Mouse (Mus musculus) heart, postnatal 4 days (tissue): ENCODE data around the gene Zc3h18. TPM values are rescaled to one million over a fixed set of nuclear protein-coding genes. Genes with fewer than 3 reads are reported as not detected.

Experiments used
- DNase-seq: peaks from one replicate; pipeline ENCODE4 v3.0.0; 2021
- total RNA-seq, 2 experiments: library from RNA; stranded (reverse); gene quantifications; 2 replicates each; pipeline ENCODE4 v1.2.3; 2021

Gene Zc3h18
- total RNA-seq, 2 experiments from 2014 or later = 28.4 to 31.1 TPM

DNA sequence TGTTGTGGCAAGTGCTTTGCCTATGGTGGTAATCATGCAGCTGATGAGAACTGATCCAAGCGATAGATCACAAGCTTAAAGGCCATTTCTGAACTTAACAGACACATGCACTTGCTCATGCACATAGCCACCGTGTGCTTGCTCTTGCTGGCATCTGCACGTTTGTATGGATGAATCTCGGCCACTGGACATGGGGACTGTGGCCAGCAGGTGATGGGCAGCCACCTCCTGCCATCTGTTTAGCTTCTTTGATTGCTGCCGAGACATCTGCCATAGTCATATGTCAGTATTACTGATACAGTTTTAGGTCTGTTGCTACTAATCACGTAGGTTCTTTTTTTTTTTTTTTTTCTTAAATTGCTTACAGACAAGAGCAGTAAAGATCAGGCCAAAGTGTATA lies 18.9 kb downstream of the Zc3h18 start:
- DNase-seq = no peak

GRCm38 (mm10) chr8:122398186-122398585 lies 21.8 kb downstream of the Zc3h18 start:
- DNase-seq = no peak

- DNase-seq = no peak
These were observed 28.9 kb downstream of the Zc3h18 start for GRCm38 (mm10) chr8:122405146-122405805.

- no peak for DNase-seq
These were observed 31.3 kb downstream of the Zc3h18 start for GRCm38 (mm10) chr8:122407678-122408077.

- no peak for DNase-seq
These were observed 37.9 kb downstream of the Zc3h18 start for GRCm38 (mm10) chr8:122414311-122414710.

GRCm38 (mm10) chr8:122415554-122415953 lies 39.1 kb downstream of the Zc3h18 start:
- DNase-seq = no peak

DNA sequence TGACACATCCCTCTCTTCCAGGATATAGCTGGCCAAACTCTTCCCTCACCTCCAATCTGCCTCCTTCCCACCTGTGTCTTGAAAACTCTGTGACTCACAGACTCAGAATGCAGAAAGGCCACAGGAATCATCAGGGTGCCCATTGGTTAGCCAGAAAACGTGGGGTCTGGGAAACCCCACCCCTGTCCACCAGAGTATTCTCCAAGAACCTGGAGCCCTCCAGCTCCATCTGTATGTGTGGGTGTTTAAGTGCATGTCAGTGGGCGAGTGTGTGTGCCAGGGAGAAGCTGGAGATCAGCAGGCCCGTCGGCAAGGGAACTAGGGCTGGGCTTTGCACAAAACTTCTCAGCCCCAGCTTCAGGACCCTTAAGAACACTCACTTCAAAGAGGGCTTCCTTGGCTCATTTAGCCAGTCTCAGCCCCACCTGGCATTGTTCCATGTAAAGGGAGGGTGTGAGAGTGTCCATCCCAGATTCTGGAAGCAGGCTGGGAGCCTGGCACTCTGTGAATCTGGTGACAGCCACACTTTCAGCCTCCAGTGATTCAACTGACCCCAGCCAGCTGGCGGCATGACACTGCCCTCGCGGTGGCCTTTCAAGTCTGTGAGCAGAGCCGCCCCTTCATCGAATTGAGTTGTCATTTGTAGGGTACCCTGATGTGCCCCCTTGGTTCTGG lies 43.6 kb downstream of the Zc3h18 start:
- DNase-seq = peak; percentile 43

DNA sequence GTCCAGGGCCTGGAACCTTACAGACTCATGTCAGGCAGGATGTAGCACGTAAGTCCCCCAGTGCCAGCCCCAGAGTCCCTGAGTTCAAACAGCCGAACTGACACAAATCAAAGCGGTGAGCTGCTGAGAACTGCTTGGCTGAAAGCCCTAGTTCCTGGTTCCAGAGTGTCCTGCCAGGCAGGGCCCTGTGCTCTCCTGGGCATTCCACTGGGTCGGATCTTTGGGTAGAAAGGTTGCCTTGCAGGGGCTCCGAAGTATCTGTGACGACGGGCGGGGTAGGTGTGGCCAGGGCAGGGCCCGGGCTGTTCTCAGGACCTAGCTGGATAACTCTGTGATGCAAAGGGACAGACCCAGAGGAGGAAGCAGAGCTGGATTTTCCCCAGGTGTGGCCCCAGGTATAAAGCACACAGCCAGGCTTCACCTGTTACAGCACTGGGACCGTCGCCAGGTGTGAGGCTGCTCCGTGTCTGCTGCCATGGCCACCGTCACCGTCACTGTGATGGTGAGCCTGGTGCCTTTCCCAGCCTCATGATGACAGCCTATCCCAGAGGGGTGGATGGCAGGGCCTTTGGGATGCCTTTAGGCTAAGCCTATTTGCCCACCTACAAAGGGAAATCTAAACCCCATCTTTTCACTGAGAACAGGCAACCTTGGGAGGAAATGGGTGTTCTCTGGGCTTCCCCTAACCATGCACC lies 45.1 kb downstream of the Zc3h18 start, which contains the start of gene Il17c:
TSS of gene Il17c (plus strand) at position 645 of the 695 bp plus-strand sequence.
- DNase-seq = no peak

DNA sequence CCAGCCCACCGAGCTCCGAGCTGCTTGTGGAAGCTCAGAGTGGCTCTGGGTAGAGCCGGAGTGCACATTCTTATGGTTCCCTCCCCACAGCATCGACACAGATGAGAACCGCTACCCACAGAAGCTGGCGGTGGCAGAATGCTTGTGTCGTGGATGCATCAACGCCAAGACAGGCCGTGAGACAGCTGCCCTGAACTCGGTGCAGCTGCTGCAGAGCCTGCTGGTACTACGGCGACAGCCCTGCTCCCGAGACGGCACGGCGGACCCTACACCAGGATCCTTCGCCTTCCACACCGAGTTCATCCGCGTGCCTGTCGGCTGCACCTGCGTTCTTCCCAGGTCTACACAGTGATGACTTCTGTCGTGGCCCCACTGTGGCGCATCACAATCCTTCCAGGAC lies 46.8 kb downstream of the Zc3h18 start:
- no peak for DNase-seq

DNA sequence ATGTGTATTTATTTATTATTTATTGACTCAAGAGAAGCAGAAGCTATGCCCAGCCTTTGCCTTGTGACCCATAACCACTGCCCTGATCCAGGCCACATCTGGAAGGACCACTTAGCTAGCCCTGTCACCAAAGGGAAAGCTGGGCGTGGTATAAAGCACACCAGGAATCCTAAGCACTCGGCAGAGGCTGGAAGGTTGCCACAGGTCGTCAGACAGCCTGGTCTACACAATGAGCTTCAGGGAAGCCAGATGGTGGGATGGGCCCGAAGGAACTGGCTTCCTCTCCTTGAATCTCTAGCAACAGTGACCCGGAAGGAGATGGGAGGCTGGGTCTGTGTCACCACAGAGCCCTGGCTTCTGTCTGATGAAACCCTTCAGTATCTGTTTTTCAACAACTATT lies 47.2 kb downstream of the Zc3h18 start:
- DNase-seq = peak; percentile 80

GRCm38 (mm10) chr8:122426145-122426544 lies 49.7 kb downstream of the Zc3h18 start:
- no peak for DNase-seq

GRCm38 (mm10) chr8:122427607-122428006 lies 51.2 kb downstream of the Zc3h18 start:
- DNase-seq = no peak

DNA sequence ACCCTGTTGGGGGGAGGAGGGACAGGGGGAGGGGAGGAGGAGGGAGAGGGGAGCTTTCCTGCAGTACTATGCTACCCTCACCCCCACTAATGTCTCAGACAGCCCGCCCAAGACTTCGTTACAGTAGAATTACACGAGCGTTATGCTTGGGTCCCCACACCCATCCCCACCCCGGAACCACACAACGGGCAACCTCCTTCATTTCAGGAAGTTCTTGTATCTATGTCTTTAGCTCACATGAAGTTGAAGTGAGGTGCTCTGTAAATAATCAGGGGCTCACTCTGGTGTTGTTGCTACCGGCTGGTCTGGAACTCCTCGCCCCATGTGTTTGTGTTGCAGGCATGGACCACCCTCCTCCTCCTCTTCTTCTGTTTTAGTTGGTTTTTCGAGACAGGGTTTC lies 51.8 kb downstream of the Zc3h18 start:
- DNase-seq = no peak

- DNase-seq = no peak
These were observed 53.7 kb downstream of the Zc3h18 start for GRCm38 (mm10) chr8:122430058-122430636.

GRCm38 (mm10) chr8:122430646-122431045 lies 54.2 kb downstream of the Zc3h18 start:
- DNase-seq = no peak

DNA sequence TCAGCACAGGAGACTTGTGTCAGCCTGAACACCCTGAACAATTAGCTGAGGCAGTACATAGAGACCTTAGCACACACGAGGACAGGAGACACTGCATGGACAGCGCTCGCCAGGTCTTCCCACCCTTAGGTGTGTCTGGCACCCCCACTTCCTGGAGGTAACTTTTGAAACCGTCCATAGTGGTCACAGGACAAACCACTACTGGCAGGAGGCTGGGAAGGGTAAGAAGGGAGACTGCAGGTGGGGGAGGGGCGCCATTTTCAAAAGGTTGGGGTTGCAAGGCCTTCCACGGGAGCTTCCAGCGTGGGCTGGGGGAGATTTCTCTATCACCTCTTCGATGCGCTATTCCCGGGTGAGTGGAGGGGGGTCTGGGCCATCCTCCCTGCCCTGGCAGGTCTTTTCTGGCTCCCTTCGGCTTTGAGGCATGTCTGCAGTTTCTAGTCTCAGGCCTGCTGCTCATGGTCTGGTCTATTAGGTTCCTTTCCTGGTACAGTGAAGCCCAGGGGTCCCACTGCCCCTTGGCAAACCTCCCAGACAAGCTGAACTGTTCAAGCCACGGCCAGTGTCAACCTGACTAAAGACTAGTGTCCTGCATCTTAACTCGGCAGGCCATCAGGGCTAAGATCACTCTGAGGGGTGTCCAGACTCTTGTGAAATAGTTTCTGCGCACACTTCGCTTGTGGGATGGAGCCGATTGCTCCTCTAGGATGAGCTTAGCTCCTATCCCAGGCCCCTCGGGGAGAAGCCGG lies 55.5 kb downstream of the Zc3h18 start:
- peak; percentile 35 for DNase-seq

GRCm38 (mm10) chr8:122432443-122433268 lies 56.2 kb downstream of the Zc3h18 start, which contains the start of gene Cyba:
Cyba (minus strand) TSS chr8:122432930.
- DNase-seq = peak; percentile 81

DNA sequence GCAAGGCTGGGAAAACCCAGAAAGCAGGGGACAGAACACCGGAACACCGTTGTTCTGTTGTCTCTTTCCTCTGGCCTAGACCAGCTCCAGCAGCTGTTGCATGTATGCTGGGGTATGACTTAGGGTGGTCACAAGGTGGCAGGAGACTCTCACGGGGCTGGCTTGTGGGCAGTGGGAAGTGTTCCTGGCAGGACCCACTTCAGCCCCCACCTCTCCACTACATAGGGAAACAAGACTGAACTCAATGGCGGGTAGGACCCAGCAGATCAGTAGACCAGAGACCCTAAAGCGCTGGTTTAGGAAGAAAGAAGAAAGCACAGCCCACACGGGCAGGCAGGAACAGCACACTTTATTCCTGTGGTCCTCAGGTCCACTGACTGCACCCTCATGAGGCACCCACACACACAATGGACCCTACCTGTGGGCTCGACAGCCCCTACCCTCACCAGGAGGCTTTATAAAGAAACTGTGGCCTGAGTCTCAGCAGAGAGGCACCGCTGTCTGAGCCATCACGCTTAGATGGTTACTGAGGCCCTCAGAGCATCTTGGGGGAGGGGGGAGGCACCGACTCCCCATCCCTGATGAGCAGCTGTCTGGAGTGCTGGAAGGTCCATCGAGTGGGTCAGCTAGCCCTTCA lies 57.0 kb downstream of the Zc3h18 start:
- peak; percentile 21 for DNase-seq

DNA sequence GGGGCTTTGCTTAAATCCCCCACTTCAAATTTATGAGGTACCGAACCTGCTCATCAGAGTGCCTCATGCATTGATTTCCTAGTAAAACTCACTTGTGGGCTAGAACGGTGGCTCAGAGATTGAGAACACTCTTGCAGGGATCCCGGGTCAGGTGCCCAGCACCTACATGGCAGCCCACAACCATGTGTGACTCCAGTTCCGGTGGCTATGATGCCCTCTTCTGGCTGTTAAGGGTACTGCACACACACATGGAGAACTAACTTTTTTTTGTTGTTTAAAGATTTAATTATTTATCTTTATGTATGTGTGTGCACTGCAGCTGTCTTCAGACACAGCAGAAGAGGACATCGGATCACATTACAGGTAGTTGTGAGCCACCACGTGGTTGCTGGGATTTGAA lies 59.0 kb downstream of the Zc3h18 start:
- no peak for DNase-seq

DNA sequence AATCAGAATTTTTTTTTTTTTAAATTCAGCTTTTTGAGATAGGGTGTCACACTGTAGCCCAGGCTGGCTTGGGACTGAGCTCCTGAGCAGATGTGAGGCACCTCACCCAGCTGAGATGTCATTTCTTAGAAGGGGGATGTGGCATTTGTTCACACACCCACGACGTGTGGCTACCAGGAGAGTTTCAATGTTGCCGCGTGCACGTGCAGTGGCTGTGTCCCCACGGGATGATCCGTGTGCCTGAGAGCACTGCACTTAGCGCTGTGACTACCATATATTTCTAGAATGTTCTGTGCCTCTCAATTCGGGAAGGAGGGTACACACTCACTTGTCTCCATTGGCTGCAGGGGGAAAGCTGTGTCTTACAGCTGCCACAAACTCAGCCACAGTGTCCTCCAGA lies 59.7 kb downstream of the Zc3h18 start:
- no peak for DNase-seq

DNA sequence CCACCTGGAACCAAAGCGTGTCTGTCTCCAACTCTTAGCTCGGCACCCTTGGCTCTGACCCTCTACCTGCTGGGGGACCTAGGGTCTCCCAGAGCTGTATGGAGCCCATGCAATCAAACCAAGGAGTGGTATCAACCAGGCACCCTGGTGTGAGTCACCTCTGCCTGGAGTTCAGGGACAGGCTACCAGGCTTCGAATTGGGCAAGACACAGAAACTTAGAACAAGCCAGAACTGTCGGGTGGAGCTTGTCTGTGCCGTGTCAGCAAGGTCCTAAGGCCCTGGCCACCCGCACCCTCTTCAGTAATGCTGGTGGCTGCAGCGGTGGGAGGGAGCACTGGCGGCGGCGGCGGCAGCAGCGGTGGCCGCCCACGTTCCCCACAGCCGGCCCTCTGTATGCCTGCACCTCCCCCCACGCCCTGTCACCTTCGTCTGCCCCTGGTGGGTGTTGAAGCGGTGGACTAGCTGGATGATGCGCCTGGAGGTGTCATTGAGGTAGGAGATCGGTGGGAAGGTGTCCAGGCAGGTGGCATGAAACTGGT lies 60.2 kb downstream of the Zc3h18 start:
- DNase-seq = no peak
